Mouse (Mus musculus) bone marrow macrophage, adult 2 months (primary cell): ENCODE results near the gene Rfx8.

ENCODE experiments used
- CTCF ChIP-seq: IDR thresholded peaks from 2 replicates; pipeline ENCODE4 v1.5.1; 2012; ENCODE audit warnings: low read depth, mild to moderate bottlenecking, low read length, moderate library complexity
- POLR2A ChIP-seq: IDR thresholded peaks from 2 replicates; pipeline ENCODE4 v1.6.1; 2012; ENCODE audit warnings: mild to moderate bottlenecking, low read depth, low read length, borderline replicate concordance

DNA sequence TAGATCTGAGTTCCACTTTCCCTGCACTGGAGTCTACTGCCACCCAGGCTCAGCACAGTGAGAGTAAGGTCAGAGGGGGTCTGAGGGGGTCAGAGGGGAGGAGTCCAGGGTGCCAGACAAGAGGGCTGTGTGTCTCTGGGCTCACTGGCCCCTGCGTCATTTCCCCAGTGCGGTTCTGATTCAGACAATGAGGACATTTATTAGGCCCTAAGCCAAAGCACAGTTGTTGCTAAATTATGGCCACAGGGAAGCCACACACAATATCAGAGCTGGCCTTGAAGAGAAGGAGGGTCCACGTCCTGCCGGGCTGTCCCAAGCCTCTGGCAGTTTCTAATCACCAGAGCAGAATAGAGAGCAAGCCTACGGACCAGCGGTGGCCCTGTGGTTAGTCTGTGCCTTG lies 22.3 kb downstream of the Rfx8 start:
- TF ChIP-seq CTCF (no peak), POLR2A (no peak)
